Mouse (Mus musculus) limb, embryonic 11.5 days (tissue): ENCODE measurements around the gene Tef. TPM values are rescaled to one million over a fixed set of nuclear protein-coding genes. Genes with fewer than 3 reads are reported as not detected.

Experiments used
- ATAC-seq: fragments of 200-750 bp; cut with Nextera tagmentation; 2 replicates; pipeline ENCODE4 v1.8.0; 2017; ENCODE audit warnings: low read depth; ENCODE audit not compliant: insufficient number of reproducible peaks, low FRiP score, low TSS enrichment
- DNase-seq: peaks from one replicate; pipeline ENCODE4 v3.0.0-alpha.2; 2015; ENCODE audit warnings: low spot score
- H3K27ac ChIP-seq: fragments of 300-500 bp; sonication (generic); replicated peaks from 2 replicates; pipeline ENCODE4 v1.5.1; 2014; ENCODE audit warnings: low read depth, mild to moderate bottlenecking, low read length
- H3K27me3 ChIP-seq: fragments of 300-500 bp; sonication (generic); 2 replicates; pipeline ENCODE4 v1.6.1; 2014; ENCODE audit warnings: mild to moderate bottlenecking, low read length, mixed read lengths; ENCODE audit not compliant: control insufficient read depth, insufficient read depth
- H3K36me3 ChIP-seq: fragments of 300-500 bp; sonication (generic); 2 replicates; pipeline ENCODE4 v1.6.1; 2014; ENCODE audit warnings: mild to moderate bottlenecking, low read length, moderate library complexity, mixed read lengths; ENCODE audit not compliant: control insufficient read depth, insufficient read depth
- H3K4me1 ChIP-seq: fragments of 300-500 bp; sonication (generic); 2 replicates; pipeline ENCODE4 v1.6.1; 2014; ENCODE audit warnings: low read length, mixed read lengths; ENCODE audit not compliant: control insufficient read depth, insufficient read depth
- H3K4me2 ChIP-seq: fragments of 300-500 bp; sonication (generic); 2 replicates; pipeline ENCODE4 v1.6.1; 2014; ENCODE audit warnings: low read depth, mild to moderate bottlenecking, moderate library complexity; ENCODE audit not compliant: severe bottlenecking
- H3K4me3 ChIP-seq: fragments of 300-500 bp; sonication (generic); 2 replicates; pipeline ENCODE4 v1.5.1; 2014; ENCODE audit warnings: low read depth, low read length
- H3K9ac ChIP-seq: fragments of 300-500 bp; sonication (generic); 2 replicates; pipeline ENCODE4 v1.6.1; 2014; ENCODE audit warnings: mild to moderate bottlenecking, low read length
- H3K9me3 ChIP-seq: fragments of 300-500 bp; sonication (generic); 2 replicates; pipeline ENCODE4 v1.6.1; 2016; ENCODE audit warnings: low read length; ENCODE audit not compliant: control insufficient read depth
- WGBS: fragments of 180-500 bp; shearing (Covaris S2); extraction: QIAGEN DNeasy Blood & Tissue Kit; methylation state at CpG from one replicate; pipeline ENCODE4 v1.1.7; 2014; 5-methylcytosine and 5-hydroxymethylcytosine counted together
- polyA plus RNA-seq: library from polyadenylated mRNA; unstranded; fragments of >200 nt; fragmentation: Nextera tagmentation; extraction: Ambion mirVana; gene quantifications from 2 replicates; pipeline ENCODE4 v1.2.1, GENCODE M21; 2014

Gene Tef
- polyA plus RNA-seq, 1 experiment from 2014 or later, result 14.6 TPM

DNA sequence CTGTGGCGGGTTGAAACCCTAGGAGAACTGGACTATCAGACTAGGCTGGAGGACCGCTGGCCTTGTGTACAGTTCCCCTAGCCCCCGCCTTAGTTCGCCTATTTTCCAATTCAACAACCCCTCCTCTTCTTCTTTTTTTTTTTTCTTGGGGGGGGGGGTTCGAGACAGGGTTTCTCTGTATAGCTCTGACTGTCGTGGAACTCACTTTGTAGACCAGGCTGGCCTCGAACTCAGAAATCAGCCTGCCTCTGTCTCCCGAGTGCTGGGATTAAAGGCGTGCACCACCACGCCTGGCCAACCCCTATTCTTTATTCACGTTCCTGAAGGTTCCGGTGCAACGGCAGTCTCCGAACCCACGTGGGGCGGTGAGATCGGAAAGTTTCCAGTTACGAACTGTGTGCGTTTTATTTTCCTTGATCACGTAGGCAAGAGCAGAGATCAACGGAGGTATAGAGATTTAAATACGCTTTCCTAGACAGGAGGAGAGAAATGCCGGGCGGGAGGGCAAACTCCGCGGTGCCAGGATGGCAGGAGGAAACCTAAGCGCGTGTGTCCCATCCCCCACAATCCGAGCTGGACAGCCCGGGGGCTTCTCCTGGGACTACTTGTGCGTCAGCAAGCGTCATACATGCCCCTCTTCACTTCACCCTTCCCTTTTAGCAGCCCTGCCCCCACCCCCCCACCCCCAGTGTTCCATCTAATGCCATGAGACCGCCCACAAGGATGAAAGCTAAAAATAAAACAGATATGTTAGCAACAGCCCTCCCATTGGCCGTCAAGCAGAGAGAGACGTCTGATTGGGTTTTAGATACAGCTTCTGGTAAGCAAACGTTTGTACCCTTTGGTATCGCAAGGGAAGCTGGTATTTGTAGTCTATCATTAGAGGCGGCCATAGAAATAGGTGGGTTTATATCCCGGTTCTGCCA, 57.4 kb downstream of the Tef start:
- Histone ChIP-seq H3K27me3 (no peaks in the 10 kb centered on the region), H3K27ac (peak overlapping the region; percentile 66), H3K36me3 (peaks cover 2% of the 10 kb centered on the region; the same call in 1 of the 2 replicates), H3K4me3 (peak overlapping the region; percentile 94), H3K9me3 (no peaks in the 10 kb centered on the region), H3K4me2 (peak overlapping the region; percentile 53), H3K4me1 (no peaks in the 10 kb centered on the region), H3K9ac (peak overlapping the region; percentile 74)
- DNase-seq (peak; percentile 84), ATAC-seq (peak; percentile 76)
- under 1% methylated on average over 39 of the region's 39 CpGs for WGBS

- no peak for ATAC-seq
- no peak for DNase-seq
- peaks cover 6% of the 10 kb centered on the region; the same call in 1 of the 2 replicates for H3K36me3 ChIP-seq
- H3K4me3 ChIP-seq, result no peak overlapping the region
- no peak overlapping the region for H3K27ac ChIP-seq
- no peak overlapping the region; the same call in 1 of the 2 replicates for H3K4me2 ChIP-seq
- H3K9me3 ChIP-seq, result no peaks in the 10 kb centered on the region
- no peaks in the 10 kb centered on the region for H3K4me1 ChIP-seq
- H3K9ac ChIP-seq, result no peak overlapping the region
- no peaks in the 10 kb centered on the region for H3K27me3 ChIP-seq
- WGBS, result 47% methylated on average over 8 of the region's 8 CpGs
These were observed 58.4 kb downstream of the Tef start for GRCm38 (mm10) chr15:81860471-81861135.

GRCm38 (mm10) chr15:81864238-81864637, 62.0 kb downstream of the Tef start:
- no peaks in the 10 kb centered on the region for H3K27me3 ChIP-seq
- H3K4me1 ChIP-seq, result no peaks in the 10 kb centered on the region
- H3K4me2 ChIP-seq, result no peak overlapping the region
- H3K9me3 ChIP-seq, result no peaks in the 10 kb centered on the region
- H3K4me3 ChIP-seq, result no peak overlapping the region
- no peak overlapping the region for H3K9ac ChIP-seq
- H3K36me3 ChIP-seq, result peaks cover 21% of the 10 kb centered on the region; the same call in 1 of the 2 replicates
- no peak for ATAC-seq
- no peak overlapping the region for H3K27ac ChIP-seq
- WGBS, result 92% methylated on average over 7 of the region's 7 CpGs
- DNase-seq, result no peak

DNA sequence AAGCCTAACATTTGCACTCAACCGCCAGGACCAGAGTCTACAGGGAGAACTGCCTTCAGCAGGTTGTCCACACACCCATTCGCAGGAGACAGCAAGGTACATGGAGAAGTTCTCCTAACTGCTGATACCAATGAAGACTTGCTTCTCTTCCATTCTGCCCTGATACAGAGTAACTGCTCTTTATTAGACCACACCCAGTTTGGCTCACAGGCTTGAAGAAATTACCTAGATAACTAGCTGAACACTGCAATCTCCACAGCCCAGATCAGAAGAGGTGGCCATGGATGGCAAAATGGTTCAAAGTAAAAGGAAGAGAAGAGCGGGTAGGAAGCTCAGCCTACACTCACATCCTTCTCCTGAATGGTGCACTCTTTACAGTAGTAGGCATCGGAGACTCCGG, 67.8 kb downstream of the Tef start:
- DNase-seq (no peak), ATAC-seq (no peak)
- Histone ChIP-seq H3K27ac (no peak overlapping the region), H3K4me1 (peaks cover 4% of the 10 kb centered on the region), H3K36me3 (peaks cover 30% of the 10 kb centered on the region; the same call in 1 of the 2 replicates), H3K27me3 (no peaks in the 10 kb centered on the region), H3K9ac (no peak overlapping the region), H3K4me3 (no peak overlapping the region), H3K9me3 (no peaks in the 10 kb centered on the region), H3K4me2 (no peak overlapping the region)
- 96% methylated on average over 5 of the region's 5 CpGs for WGBS

DNA sequence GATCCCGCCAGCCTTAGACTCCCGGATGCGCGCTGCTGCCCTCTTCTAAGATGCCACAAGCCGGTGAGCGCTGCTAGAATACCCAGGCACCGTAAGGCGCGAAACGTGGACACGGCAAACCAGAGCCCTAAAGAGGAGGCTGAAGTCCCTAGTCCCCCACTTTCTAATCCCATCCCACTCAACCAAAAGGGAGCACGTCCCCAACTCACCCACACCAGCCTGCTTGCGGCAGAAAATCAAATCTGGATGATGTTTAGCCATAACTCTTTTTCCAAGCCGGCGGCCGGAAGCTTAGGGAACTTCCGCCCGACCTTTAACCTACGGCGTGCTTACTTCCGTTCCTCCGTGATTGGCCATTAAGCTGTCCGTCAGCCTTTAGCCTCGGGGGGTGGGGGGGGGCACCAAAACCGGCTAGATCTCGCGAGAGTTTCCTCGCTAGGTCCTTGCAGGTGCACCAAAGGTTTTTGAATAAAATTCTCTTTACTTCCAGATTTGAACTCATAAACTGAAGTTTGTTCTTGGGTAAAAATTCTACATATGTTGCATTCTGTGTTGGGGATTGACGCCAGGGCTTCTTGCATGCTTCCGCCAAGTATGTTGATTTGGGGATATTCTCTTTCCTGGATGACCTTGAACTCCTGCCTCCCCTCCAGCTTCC, 69.5 kb downstream of the Tef start, which contains the start of gene Phf5a:
Phf5a (minus strand) TSS at position 308 of the 658 bp plus-strand sequence.
- peak; percentile 87 for ATAC-seq
- H3K4me3 ChIP-seq, result peak within 1 kb of the TSS; percentile 97
- WGBS, result under 1% methylated on average over 30 of the region's 30 CpGs
- H3K27me3 ChIP-seq, result no peaks in the 10 kb centered on the region
- H3K27ac ChIP-seq, result peak within 1 kb of the TSS; percentile 91
- peaks cover 4% of the 10 kb centered on the region for H3K4me1 ChIP-seq
- peak; percentile 97 for DNase-seq
- peak within 1 kb of the TSS; percentile 88 for H3K4me2 ChIP-seq
- peak within 1 kb of the TSS; percentile 85 for H3K9ac ChIP-seq
- peaks cover 21% of the 10 kb centered on the region; the same call in 1 of the 2 replicates for H3K36me3 ChIP-seq
- H3K9me3 ChIP-seq, result no peaks in the 10 kb centered on the region

DNA sequence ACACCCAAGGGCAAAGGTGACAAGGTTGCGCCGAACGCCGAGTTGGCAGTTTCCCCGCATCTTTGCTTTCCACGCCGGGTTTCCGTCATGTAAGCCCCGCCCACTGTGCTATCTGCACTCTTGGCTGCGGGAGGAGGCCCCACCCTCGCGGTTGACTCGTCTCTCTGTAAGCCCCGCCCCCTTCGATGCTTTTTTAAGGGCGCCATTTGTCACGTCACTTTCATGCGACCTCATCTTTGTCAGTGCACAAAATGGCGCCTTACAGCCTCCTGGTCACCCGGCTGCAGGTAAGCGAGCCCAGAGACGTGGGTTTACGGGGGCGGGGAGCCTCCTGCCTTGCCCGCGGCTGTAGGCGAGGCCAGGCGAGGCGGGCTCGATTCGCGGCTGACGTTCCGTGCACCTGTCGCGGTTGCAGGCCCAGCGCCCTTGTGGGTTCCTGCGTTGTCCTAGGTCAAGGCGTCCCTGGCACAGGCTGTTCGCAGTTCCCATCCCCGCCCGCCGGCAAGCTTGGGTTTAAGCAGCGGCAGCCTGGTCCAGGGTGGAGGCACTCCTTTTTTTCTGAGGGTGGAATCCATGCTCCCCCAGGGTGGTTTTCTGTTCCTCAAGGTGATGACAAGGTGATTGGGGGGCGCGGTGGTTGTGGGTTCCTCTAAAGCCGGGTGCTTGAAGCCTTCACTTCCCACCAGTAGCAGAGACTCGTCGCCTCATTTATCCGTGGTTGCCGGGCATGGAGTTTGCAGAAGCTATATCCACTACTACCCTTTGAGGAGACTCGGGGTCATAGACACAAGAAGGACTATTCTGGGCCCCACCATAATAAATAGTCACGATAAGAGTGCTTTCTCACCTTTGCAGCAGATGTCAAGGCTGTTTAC, 70.3 kb downstream of the Tef start, which contains the start of gene Aco2:
Aco2 (plus strand) TSS at position 48 of the 875 bp plus-strand sequence.
- H3K27ac ChIP-seq, result peak within 1 kb of the TSS; percentile 91
- H3K4me3 ChIP-seq, result peak within 1 kb of the TSS; percentile 97
- peak; percentile 99 for DNase-seq
- H3K9ac ChIP-seq, result peak within 1 kb of the TSS; percentile 85
- peaks cover 4% of the 10 kb centered on the region for H3K4me1 ChIP-seq
- no peaks in the 10 kb centered on the region for H3K27me3 ChIP-seq
- H3K4me2 ChIP-seq, result peak within 1 kb of the TSS; percentile 88
- no peaks in the 10 kb centered on the region for H3K9me3 ChIP-seq
- peaks cover 17% of the 10 kb centered on the region; the same call in 1 of the 2 replicates for H3K36me3 ChIP-seq
- WGBS, result under 1% methylated on average over 53 of the region's 53 CpGs
- peak; percentile 81 for ATAC-seq
